Mouse (Mus musculus): ENCODE measurements around the gene Cks1b. TPM values are rescaled to one million over a fixed set of nuclear protein-coding genes. Genes with fewer than 3 reads are reported as not detected.

Cks1b gene
- polyA plus RNA-seq, 1 experiment from 2014 or later: 619 TPM

GRCm38 (mm10) chr3:89394894-89395256 is 23.3 kb downstream of the Cks1b start:
- Histone ChIP-seq H3K9me3 (no peaks in the 10 kb centered on the region), H3K9ac (replicated peaks) (peak overlapping the region; percentile 55; the same call in 1 of the 2 replicates), H3K27me3 (peaks cover 26% of the 10 kb centered on the region), H3K36me3 (no peaks in the 10 kb centered on the region), H3K4me3 (replicated peaks) (peak overlapping the region; percentile 53), H3K4me1 (replicated peaks) (peaks cover 62% of the 10 kb centered on the region), H3K27ac (peak overlapping the region; percentile 84), H3K4me2 (peak overlapping the region; percentile 100)
- ATAC-seq (ENCODE audit: insufficient number of reproducible peaks, insufficient read depth, low FRiP score, low TSS enrichment, low read depth): peak; percentile 16; the same call in 1 of the 2 replicates
- WGBS: under 1% methylated on average over 10 of the region's 12 CpGs

- WGBS: under 1% methylated on average over 39 of the region's 42 CpGs
- no peaks in the 10 kb centered on the region for H3K9me3 ChIP-seq
- H3K27me3 ChIP-seq: peaks cover 26% of the 10 kb centered on the region
- peak within 1 kb of the TSS; percentile 55 for H3K9ac ChIP-seq (replicated peaks)
- H3K4me1 ChIP-seq (replicated peaks): peaks cover 62% of the 10 kb centered on the region
- H3K27ac ChIP-seq: peak within 1 kb of the TSS; percentile 84
- peak; percentile 7; the same call in 1 of the 2 replicates for ATAC-seq (ENCODE audit: insufficient number of reproducible peaks, insufficient read depth, low FRiP score, low TSS enrichment, low read depth)
- no peaks in the 10 kb centered on the region for H3K36me3 ChIP-seq
- H3K4me2 ChIP-seq: peak within 1 kb of the TSS; percentile 100
- peak within 1 kb of the TSS; percentile 53 for H3K4me3 ChIP-seq (replicated peaks)
These were observed 23.9 kb downstream of the Cks1b start, which contains the start of gene Zbtb7b for GRCm38 (mm10) chr3:89394006-89394893. Gene Zbtb7b, minus strand, starts transcription at chr3:89394776.

- H3K27ac ChIP-seq: peak overlapping the region; percentile 84
- peak overlapping the region; percentile 53 for H3K4me3 ChIP-seq (replicated peaks)
- H3K36me3 ChIP-seq: no peaks in the 10 kb centered on the region
- peak overlapping the region; percentile 100 for H3K4me2 ChIP-seq
- WGBS: 1% methylated on average over 15 of the region's 15 CpGs
- no peaks in the 10 kb centered on the region for H3K9me3 ChIP-seq
- peaks cover 62% of the 10 kb centered on the region for H3K4me1 ChIP-seq (replicated peaks)
- peak overlapping the region; percentile 55 for H3K9ac ChIP-seq (replicated peaks)
- peak; percentile 93 for ATAC-seq (ENCODE audit: insufficient number of reproducible peaks, insufficient read depth, low FRiP score, low TSS enrichment, low read depth)
- H3K27me3 ChIP-seq: peaks cover 26% of the 10 kb centered on the region
These were observed 24.6 kb downstream of the Cks1b start for GRCm38 (mm10) chr3:89393605-89394004.

GRCm38 (mm10) chr3:89392871-89393311 is 25.3 kb downstream of the Cks1b start:
- H3K27me3 ChIP-seq: peaks cover 26% of the 10 kb centered on the region
- ATAC-seq (ENCODE audit: insufficient number of reproducible peaks, insufficient read depth, low FRiP score, low TSS enrichment, low read depth): no peak
- 2% methylated on average over 21 of the region's 24 CpGs for WGBS
- H3K9ac ChIP-seq (replicated peaks): peak overlapping the region; percentile 50
- peak overlapping the region; percentile 53 for H3K4me3 ChIP-seq (replicated peaks)
- H3K4me2 ChIP-seq: peak overlapping the region; percentile 100
- no peaks in the 10 kb centered on the region for H3K36me3 ChIP-seq
- H3K9me3 ChIP-seq: no peaks in the 10 kb centered on the region
- no peak overlapping the region for H3K27ac ChIP-seq
- peaks cover 62% of the 10 kb centered on the region for H3K4me1 ChIP-seq (replicated peaks)

- Histone ChIP-seq H3K27me3 (peaks cover 26% of the 10 kb centered on the region), H3K4me2 (peak overlapping the region; percentile 100), H3K9ac (replicated peaks) (peak overlapping the region; percentile 54; the same call in 1 of the 2 replicates), H3K27ac (no peak overlapping the region), H3K4me3 (replicated peaks) (peak overlapping the region; percentile 53), H3K4me1 (replicated peaks) (peaks cover 64% of the 10 kb centered on the region), H3K9me3 (no peaks in the 10 kb centered on the region), H3K36me3 (no peaks in the 10 kb centered on the region)
- WGBS: under 1% methylated on average over 53 of the region's 56 CpGs
- ATAC-seq (ENCODE audit: insufficient number of reproducible peaks, insufficient read depth, low FRiP score, low TSS enrichment, low read depth): no peak
These were observed 26.3 kb downstream of the Cks1b start for GRCm38 (mm10) chr3:89391663-89392511.

GRCm38 (mm10) chr3:89390699-89391662 is 27.2 kb downstream of the Cks1b start:
- no peaks in the 10 kb centered on the region for H3K36me3 ChIP-seq
- H3K9me3 ChIP-seq: no peaks in the 10 kb centered on the region
- 13% methylated on average over 19 of the region's 19 CpGs for WGBS
- peak overlapping the region; percentile 53 for H3K4me3 ChIP-seq (replicated peaks)
- peaks cover 26% of the 10 kb centered on the region for H3K27me3 ChIP-seq
- H3K4me1 ChIP-seq (replicated peaks): peaks cover 64% of the 10 kb centered on the region
- no peak for ATAC-seq (ENCODE audit: insufficient number of reproducible peaks, insufficient read depth, low FRiP score, low TSS enrichment, low read depth)
- H3K4me2 ChIP-seq: peak overlapping the region; percentile 100
- H3K9ac ChIP-seq (replicated peaks): peak overlapping the region; percentile 54; the same call in 1 of the 2 replicates
- H3K27ac ChIP-seq: no peak overlapping the region

- ATAC-seq (ENCODE audit: insufficient number of reproducible peaks, insufficient read depth, low FRiP score, low TSS enrichment, low read depth): no peak
- Histone ChIP-seq H3K9me3 (no peaks in the 10 kb centered on the region), H3K9ac (replicated peaks) (no peak overlapping the region), H3K4me1 (replicated peaks) (peaks cover 61% of the 10 kb centered on the region), H3K4me3 (replicated peaks) (no peak overlapping the region), H3K36me3 (no peaks in the 10 kb centered on the region), H3K4me2 (no peak overlapping the region), H3K27me3 (peaks cover 26% of the 10 kb centered on the region), H3K27ac (no peak overlapping the region)
- WGBS: 52% methylated on average over 5 of the region's 5 CpGs
These were observed 28.1 kb downstream of the Cks1b start for GRCm38 (mm10) chr3:89390111-89390515.

- no peak for ATAC-seq (ENCODE audit: insufficient number of reproducible peaks, insufficient read depth, low FRiP score, low TSS enrichment, low read depth)
- Histone ChIP-seq H3K4me1 (replicated peaks) (peaks cover 58% of the 10 kb centered on the region), H3K36me3 (no peaks in the 10 kb centered on the region), H3K9ac (replicated peaks) (no peak overlapping the region), H3K27me3 (peaks cover 26% of the 10 kb centered on the region), H3K4me3 (replicated peaks) (no peak overlapping the region), H3K9me3 (no peaks in the 10 kb centered on the region), H3K4me2 (no peak overlapping the region), H3K27ac (no peak overlapping the region)
- WGBS: 60% methylated on average over 6 of the region's 6 CpGs
These were observed 29.1 kb downstream of the Cks1b start for GRCm38 (mm10) chr3:89388901-89389740.

GRCm38 (mm10) chr3:89388134-89388881 is 29.9 kb downstream of the Cks1b start:
- ATAC-seq (ENCODE audit: insufficient number of reproducible peaks, insufficient read depth, low FRiP score, low TSS enrichment, low read depth): no peak
- Histone ChIP-seq H3K4me2 (no peak overlapping the region), H3K9ac (replicated peaks) (no peak overlapping the region), H3K9me3 (no peaks in the 10 kb centered on the region), H3K36me3 (no peaks in the 10 kb centered on the region), H3K4me3 (replicated peaks) (no peak overlapping the region), H3K27me3 (peaks cover 26% of the 10 kb centered on the region), H3K4me1 (replicated peaks) (peaks cover 54% of the 10 kb centered on the region), H3K27ac (no peak overlapping the region)
- WGBS: 77% methylated on average over 11 of the region's 11 CpGs
